Mouse (Mus musculus): ENCODE measurements around the gene Foxb1.

The Foxb1 gene

GRCm38 (mm10) chr9:69760371-69761301, at the start of gene Foxb1:
TSS of gene Foxb1 (minus strand) at chr9:69760940.
- DNase-seq (ENCODE audit: low spot score in 2 of 2): no peak

GRCm38 (mm10) chr9:69790562-69790961, 29.8 kb upstream of the Foxb1 start:
- no peak for DNase-seq (ENCODE audit: low spot score in 2 of 2)

GRCm38 (mm10) chr9:69779996-69780395, 19.3 kb upstream of the Foxb1 start:
- DNase-seq (ENCODE audit: low spot score in 2 of 2): no peak

- no peak for DNase-seq (ENCODE audit: low spot score in 2 of 2)
These were observed 9.3 kb upstream of the Foxb1 start for GRCm38 (mm10) chr9:69769949-69770585.

- no peak for DNase-seq (ENCODE audit: low spot score in 2 of 2)
These were observed 8.6 kb upstream of the Foxb1 start for GRCm38 (mm10) chr9:69769091-69769948.

GRCm38 (mm10) chr9:69768136-69768875, 7.6 kb upstream of the Foxb1 start:
- no peak for DNase-seq (ENCODE audit: low spot score in 2 of 2)

GRCm38 (mm10) chr9:69767421-69767820, 6.7 kb upstream of the Foxb1 start:
- DNase-seq (ENCODE audit: low spot score in 2 of 2): no peak

GRCm38 (mm10) chr9:69766936-69767335, 6.2 kb upstream of the Foxb1 start:
- no peak for DNase-seq (ENCODE audit: low spot score in 2 of 2)

GRCm38 (mm10) chr9:69766301-69766700, 5.6 kb upstream of the Foxb1 start:
- no peak for DNase-seq (ENCODE audit: low spot score in 2 of 2)

- DNase-seq (ENCODE audit: low spot score in 2 of 2): no peak
These were observed 4.8 kb upstream of the Foxb1 start for GRCm38 (mm10) chr9:69765483-69766050.

GRCm38 (mm10) chr9:69764586-69765482, 4.1 kb upstream of the Foxb1 start:
- no peak for DNase-seq (ENCODE audit: low spot score in 2 of 2)

- no peak for DNase-seq (ENCODE audit: low spot score in 2 of 2)
These were observed 3.2 kb upstream of the Foxb1 start for GRCm38 (mm10) chr9:69763681-69764585.

- no peak for DNase-seq (ENCODE audit: low spot score in 2 of 2)
These were observed 2.0 kb upstream of the Foxb1 start for GRCm38 (mm10) chr9:69762703-69763102.

GRCm38 (mm10) chr9:69762221-69762620, 1.5 kb upstream of the Foxb1 start:
- DNase-seq (ENCODE audit: low spot score in 2 of 2): no peak

- DNase-seq (ENCODE audit: low spot score in 2 of 2): no peak
These were observed 829 bp upstream of the Foxb1 start for GRCm38 (mm10) chr9:69761569-69761968.

GRCm38 (mm10) chr9:69759721-69760221, 969 bp downstream of the Foxb1 start:
- no peak for DNase-seq (ENCODE audit: low spot score in 2 of 2)

GRCm38 (mm10) chr9:69758946-69759615, 1.7 kb downstream of the Foxb1 start:
- no peak for DNase-seq (ENCODE audit: low spot score in 2 of 2)

- DNase-seq (ENCODE audit: low spot score in 2 of 2): no peak
These were observed 2.2 kb downstream of the Foxb1 start for GRCm38 (mm10) chr9:69758506-69758905.

All from frontal cortex, postnatal 25 days (tissue).